Mouse (Mus musculus) left cerebral cortex, adult 11 months (tissue): Measurements from ENCODE around the gene Gm5862.
"Not testable (repeated sequence)": the region's sequence is repeated elsewhere in the genome, so short reads cannot be mapped to it uniquely, and the experiment has no call there.

ENCODE experiments used
- DNase-seq: peaks from one replicate; pipeline ENCODE4 v3.0.0; 2022; ENCODE audit warnings: low spot score

The Gm5862 gene

DNA sequence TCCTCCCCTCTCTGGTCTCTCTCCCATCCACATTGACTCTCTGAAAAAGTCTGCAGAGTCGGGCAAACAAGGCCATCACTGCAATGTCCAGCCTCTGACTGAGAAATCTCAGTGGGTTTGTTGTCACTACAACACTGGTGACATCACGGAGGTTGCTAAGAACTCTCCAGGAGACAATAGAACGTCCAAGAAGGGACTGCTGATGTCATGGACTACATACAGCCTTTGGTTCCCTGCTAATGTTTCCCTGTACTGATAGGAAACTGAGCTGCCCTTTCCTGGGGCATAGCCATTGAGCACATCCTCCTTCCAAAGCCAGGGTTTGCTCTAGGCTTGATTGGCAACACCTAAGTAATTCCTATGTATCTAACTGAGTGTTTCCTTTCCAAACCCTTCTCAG lies at the start of gene Gm5862:
TSS of gene Gm5862 (minus strand) at position 101 of the 400 bp plus-strand sequence.
- DNase-seq, result not testable (repeated sequence)

DNA sequence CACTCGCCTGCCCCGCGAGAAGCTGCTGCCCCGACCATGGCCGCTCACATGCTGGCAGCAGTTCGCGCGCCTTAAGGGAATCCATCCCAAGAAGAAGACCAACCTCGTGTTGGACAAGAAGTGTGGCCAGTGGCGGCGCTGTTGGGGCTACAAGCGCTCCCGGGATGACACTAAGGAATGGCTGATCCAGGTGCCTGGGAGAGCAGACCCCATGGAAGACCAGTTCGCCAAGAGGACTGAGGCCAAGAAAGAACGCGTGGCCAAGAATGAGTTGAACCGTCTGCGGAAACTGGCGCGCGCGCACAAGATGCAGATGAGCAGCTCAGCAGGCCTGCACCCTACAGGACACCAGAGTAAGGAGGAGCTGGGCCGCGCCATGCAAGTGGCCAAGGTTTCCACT lies 48.0 kb upstream of the Gm5862 start:
- no peak for DNase-seq

DNA sequence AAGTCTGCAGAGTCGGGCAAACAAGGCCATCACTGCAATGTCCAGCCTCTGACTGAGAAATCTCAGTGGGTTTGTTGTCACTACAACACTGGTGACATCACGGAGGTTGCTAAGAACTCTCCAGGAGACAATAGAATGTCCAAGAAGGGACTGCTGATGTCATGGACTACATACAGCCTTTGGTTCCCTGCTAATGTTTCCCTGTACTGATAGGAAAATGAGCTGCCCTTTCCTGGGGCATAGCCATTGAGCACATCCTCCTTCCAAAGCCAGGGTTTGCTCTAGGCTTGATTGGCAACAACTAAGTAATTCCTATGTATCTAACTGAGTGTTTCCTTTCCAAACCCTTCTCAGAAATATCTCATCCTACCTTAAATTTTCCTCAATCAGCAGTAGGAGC lies 35.8 kb upstream of the Gm5862 start, which contains the start of gene Gm7347:
TSS of gene Gm7347 (minus strand) at position 101 of the 400 bp plus-strand sequence.
- DNase-seq, result not testable (repeated sequence)

DNA sequence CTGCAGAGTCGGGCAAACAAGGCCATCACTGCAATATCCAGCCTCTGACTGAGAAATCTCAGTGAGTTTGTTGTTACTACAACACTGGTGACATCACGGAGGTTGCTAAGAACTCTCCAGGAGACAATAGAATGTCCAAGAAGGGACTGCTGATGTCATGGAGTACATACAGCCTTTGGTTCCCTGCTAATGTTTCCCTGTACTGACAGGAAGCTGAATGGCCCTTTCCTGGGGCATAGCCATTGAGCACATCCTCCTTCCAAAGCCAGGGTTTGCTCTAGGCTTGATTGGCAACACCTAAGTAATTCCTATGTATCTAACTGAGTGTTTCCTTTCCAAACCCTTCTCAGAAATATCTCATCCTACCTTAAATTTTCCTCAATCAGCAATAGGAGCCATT lies 16.7 kb upstream of the Gm5862 start, which contains the start of gene Speer4a:
TSS of gene Speer4a (minus strand) at position 101 of the 400 bp plus-strand sequence.
- not testable (repeated sequence) for DNase-seq

DNA sequence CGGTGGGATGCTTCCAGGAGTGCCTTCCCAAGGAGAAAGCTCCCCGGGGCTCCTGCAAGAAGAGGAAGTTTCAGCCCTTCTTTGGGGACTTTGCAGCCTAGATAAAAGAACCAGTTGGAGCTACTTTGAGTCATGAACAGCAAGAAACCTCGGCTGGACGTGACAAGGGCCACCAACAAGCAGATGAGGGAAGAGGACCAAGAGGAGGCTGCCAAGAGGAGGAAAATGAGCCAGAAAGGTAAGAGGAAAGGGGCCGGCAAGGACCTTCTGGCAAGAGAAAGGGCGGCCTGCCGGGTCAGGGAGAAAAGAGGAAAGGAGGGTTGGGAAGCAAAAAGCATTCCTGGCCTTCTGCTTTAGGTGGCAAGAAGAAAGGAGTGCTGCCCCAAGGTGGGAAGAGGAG lies 15.0 kb downstream of the Gm5862 start:
- DNase-seq, result not testable (repeated sequence)

DNA sequence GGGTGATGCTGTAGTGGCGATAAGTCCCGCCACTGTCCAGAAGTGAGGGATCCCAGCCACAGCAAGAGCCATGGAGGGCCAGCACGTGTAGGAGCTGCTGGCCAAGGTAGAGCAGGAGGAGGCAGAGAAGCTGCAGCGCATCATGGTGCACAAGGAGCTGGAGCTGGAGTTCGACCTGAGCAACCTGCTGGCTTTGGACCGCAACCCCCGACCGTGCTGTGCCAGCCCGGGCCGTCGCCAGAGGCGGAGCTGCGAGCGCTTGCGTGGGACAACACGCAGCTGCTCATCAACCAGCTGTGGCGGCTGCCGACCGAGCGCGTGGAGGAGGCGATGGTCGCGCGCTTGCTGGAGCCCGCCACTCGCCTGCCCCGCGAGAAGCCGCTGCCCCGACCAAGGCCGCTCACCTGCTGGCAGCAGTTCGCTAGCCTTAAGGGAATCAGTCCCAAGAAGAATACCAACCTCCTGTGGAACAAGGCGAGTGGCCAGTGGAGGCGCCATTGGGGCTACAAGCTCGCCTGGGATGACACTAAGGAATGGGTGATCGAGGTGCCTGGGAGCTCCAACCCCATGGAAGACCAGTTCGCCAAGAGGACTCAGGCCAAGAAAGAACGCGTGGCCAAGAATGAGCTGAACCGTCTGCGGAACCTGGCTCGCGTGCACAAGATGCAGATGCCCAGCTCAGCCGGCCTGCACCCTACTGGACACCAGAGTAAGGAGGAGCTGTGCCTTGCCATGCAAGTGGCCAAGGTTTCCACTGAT lies 15.6 kb downstream of the Gm5862 start:
- DNase-seq, result not testable (repeated sequence)

DNA sequence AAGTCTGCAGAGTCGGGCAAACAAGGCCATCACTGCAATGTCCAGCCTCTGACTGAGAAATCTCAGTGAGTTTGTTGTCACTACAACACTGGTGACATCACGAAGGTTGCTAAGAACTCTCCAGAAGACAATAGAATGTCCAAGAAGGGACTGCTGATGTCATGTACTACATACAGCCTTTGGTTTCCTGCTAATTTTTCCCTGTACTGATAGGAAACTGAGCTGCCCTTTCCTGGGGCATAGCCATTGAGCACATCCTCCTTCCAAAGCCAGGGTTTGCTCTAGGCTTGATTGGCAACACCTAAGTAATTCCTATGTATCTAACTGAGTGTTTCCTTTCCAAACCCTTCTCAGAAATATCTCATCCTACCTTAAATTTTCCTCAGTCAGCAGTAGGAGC lies 18.0 kb downstream of the Gm5862 start, which contains the start of gene Gm1979:
TSS of gene Gm1979 (minus strand) at position 101 of the 400 bp plus-strand sequence.
- not testable (repeated sequence) for DNase-seq

DNA sequence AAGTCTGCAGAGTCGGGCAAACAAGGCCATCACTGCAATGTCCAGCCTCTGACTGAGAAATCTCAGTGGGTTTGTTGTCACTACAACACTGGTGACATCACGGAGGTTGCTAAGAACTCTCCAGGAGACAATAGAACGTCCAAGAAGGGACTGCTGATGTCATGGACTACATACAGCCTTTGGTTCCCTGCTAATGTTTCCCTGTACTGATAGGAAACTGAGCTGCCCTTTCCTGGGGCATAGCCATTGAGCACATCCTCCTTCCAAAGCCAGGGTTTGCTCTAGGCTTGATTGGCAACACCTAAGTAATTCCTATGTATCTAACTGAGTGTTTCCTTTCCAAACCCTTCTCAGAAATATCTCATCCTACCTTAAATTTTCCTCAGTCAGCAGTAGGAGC lies 34.2 kb downstream of the Gm5862 start, which contains the start of gene Gm21698:
TSS of gene Gm21698 (minus strand) at position 101 of the 400 bp plus-strand sequence.
- not testable (repeated sequence) for DNase-seq

DNA sequence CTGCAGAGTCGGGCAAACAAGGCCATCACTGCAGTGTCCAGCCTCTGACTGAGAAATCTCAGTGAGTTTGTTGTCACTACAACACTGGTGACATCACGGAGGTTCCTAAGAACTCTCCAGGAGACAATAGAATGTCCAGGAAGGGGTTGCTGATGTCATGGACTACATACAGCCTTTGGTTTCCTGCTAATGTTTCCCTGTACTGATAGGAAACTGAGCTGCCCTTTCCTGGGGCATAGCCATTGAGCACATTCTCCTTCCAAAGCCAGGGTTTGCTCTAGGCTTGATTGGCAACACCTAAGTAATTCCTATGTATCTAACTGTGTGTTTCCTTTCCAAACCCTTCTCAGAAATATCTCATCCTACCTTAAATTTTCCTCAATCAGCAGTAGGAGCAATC lies 50.2 kb downstream of the Gm5862 start, which contains the start of gene Gm21680:
TSS of gene Gm21680 (minus strand) at position 101 of the 400 bp plus-strand sequence.
- not testable (repeated sequence) for DNase-seq
